Mouse (Mus musculus) heart, postnatal 25 days (tissue): ENCODE results near the gene Tsg101. TPM values are rescaled to one million over a fixed set of nuclear protein-coding genes. Genes with fewer than 3 reads are reported as not detected.
"Not testable (repeated sequence)": the region's sequence is repeated elsewhere in the genome, so short reads cannot be mapped to it uniquely, and the experiment has no call there.

Experiments used
- DNase-seq: peaks from one replicate; pipeline ENCODE4 v3.0.0; 2022; ENCODE audit warnings: low spot score
- intact Hi-C: fragments of 180-260 bp; cut with DNase I; formaldehyde crosslinking; loops from one replicate; pipeline ENCODE4 v1.15.1; 2025
- total RNA-seq, 2 experiments: library from RNA; stranded (reverse); gene quantifications; 2 replicates each; pipeline ENCODE4 v1.2.3; 2021

The Tsg101 gene
- total RNA-seq = 10 to 100 TPM; 62.1 to 64.8 TPM

DNA sequence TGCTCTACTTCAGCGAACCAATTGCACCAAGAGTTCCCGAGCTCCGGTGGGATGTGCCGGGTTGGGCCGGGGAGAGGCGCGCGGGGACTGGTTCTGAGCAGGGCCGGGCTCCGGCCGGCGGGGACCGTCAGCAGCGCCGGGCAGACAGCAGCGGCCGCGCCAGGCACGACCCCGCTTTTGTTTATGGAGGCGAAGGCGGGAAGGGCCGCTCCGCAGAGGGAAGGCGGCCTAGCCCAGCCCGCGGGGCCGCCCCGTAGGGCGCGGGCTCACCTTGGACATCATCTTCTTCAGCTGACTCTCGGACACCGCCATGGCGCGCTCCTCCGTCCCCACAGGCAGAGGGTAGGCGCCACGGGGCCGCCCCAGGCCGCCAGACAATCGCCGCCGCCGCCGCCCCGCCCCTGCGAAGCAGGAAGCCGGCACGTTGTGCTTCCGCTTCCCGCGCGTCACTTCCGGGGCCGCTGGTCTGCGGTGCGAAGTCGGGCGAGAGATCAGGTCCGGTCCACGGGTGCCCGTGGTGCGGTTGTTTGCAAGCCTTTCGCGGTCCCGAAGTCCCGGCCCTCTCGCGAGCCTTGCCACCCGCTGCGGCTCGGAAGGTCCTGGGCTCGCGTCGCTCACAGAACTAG is at the start of gene Tsg101:
Tsg101 (minus strand) TSS at position 419 of the 626 bp plus-strand sequence.
- DNase-seq = peak; percentile 88

DNA sequence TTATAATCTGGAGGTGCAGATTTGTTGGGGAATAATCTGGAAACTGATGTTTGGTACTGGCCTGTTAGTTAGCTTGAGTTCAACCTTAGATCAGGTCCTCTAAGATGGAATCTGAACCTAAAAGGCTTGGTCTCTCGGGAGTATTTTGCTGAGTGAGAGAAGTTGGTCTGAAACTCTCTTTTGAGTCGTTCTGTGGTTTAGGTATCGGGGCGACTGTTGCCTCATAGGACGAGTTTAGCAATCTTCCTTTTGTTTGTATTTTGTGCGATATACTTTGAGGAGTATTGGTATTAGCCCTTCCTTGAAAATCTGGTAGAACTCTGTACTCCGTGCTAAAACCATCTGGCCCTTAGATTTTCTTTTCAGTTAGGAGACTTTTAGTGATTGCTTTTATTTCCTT is 44.3 kb upstream of the Tsg101 start:
- DNase-seq = no peak
- intact Hi-C loops = no loop called here

More for the DNA sequence above, at the start of gene Tsg101:
- intact Hi-C loops = loop anchor here (1.0 to 5.0 kb wide), 3 partner anchors 35 to 123 kb away; partner anchors contain the start of genes Gtf2h1 and Hps5

DNA sequence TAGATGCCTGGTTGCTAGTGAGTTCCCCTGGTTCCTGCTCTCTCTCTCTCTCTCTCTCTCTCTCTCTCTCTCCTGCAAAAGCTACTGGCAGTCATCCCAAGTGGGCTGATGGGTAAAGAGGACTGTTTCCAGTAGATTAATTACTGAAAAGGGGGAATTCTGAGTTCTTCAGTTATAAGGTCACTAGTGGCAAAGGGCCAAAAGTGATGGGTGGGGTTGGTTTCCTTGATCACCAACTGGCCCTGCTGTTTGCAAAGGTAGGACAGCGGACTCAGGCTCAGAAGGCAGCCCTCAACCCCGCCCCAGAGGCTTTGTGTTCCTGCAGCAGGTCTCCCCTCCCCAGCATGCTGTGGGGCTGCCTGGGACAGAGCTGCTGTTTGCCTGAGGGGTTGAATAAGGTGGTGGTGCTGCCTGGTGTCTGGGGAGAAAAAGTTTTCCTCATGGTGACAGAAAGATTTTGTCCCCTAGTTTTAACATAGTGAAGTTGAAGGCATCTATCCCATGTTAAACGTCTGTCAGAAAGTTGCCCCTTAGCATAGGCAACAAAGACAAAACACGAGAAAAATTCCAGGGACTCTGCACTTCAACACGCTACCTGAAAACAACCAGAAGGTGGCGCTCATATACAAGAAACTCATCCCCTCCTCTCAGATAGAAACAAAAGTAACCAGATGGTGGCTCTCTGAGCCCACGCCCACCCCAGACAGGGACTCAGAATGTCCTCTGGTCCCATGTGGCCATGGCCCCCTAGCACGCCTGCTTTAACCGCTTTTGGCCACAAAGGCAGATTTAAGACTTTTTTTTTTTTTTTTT is 43.2 kb upstream of the Tsg101 start:
- peak; percentile 44 for DNase-seq
- intact Hi-C loops = loop anchor here (1.0 to 2.0 kb wide), 3 partner anchors 53 to 188 kb away; no protein-coding TSS in a partner anchor

DNA sequence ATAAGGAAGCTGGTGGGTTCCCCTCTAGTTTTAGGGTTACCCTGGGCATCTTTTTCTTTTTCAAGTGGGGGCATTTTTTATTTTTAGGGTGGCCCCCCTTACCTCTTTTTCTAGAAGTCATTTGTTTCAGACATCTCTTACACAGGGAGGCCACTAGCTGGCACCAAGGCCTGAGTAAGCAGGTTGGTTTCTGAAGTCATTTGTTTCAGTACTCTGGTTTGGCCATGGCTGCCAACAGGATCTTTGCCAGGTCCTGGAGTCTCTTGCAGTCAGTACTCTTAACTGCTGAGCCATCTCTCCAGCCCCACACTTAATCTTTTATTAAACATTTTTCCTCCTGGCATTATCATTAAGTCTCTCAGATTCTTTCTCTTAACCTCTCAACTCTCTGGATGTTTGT is 42.4 kb upstream of the Tsg101 start:
- no peak for DNase-seq

DNA sequence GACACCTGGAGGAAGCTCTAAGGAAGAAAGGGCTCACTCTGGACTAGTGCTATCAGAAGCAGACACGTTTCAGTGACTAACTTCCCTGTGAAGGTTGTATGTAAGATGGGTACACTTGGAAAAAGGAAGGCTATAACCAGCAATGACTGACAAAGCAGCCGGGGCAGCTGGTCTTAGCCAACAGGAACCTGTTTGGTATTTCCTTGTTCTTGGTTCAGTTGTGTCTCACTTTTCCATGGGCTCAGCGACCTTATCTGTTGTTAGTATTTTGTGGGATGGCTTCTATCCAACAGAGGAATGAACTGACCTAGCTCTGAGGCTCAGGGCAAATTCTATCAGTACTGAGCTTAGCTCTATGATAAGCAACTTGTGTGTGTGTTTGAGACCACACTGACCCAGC is 41.2 kb upstream of the Tsg101 start:
- no peak for DNase-seq
- intact Hi-C loops = no loop called here

More for the DNA sequence above, 42.4 kb upstream of the Tsg101 start:
- intact Hi-C loops = loop anchor here (2.0 kb wide), 1 partner anchor 189 kb away; no protein-coding TSS in a partner anchor

DNA sequence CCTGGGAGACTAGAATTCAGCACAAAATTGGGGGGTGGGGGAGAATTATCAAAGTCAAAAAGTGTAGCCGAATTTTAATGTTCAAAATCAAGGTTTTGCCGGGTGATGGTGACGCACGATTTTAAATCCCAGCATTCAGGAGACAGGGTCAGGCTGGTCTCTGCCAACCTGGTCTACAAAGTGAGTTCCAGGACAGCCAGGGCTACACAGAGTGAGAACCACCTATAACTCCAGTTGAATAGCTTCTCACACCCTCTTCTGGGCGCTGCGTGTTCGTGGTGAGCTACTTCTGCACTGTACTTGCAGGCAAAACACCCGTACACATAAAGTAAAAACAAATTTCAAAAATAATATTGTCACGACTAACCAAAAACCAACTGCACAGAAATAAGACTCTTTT is 39.1 kb upstream of the Tsg101 start:
- intact Hi-C loops = loop anchor here (5.0 kb wide), 1 partner anchor 117 kb away; the partner anchor contains the start of gene Ldha
- no peak for DNase-seq

DNA sequence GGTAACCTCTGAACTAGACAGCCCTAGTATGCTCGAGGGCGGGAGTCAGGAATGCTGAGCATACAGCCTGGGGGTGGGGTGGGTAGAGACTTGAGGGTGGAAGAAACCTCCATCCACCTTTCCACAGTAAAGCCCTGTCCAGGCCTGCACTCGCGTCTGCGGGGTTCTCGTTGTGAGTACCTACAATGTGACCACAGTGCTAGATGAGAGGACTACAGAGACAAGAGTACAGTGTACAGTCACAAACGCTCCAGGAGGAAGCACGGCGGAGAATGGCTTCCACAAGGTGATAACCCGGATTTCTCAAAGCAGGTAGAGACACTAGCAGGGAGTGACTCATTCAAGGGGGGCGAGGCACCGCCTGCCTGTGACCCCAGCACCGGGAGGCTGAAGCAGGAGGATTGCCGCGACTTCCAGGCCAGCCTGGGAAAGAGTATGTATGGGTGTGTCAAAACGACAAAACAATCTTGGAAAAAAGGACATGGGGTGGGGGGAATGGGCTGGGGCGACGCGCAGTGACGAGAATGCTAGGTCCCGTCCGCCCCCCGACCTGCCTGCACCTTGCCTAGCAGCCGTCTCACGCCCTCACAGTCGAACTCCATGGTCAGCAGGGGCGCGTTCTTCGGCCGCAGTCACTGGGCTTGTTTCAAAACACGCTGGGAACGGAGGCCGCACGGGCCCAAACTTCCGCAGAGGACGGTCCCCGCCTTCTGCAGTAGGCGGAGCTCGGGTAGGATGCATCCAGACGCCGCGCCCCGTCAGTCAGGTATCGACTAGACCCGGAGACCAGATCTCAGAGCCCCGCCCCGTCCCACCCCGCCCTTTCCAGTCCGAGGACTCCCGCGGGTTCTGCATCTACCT is 38.3 kb upstream of the Tsg101 start, which contains the start of gene Uevld:
Uevld (minus strand) TSS at position 697 of the 861 bp plus-strand sequence.
- peak; percentile 80 for DNase-seq

DNA sequence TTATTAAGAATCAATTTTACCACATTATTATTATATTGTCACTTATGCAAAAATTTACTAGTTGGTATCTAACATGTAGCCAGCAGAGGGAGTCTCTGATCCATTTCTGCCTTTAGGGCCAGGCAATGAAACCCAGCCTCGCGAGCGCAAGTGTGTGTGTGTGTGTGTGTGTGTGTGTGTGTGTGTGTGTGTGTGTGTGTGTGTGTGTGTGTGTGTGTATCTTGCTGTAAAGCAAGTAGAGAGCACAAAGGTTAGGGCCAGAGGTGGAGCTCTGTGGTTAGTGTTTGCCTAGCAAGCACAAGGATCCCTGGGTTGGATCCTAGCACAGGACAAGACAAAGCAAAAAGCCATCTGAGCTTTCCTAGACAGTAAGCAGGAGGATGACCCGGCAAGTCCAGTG is 16.1 kb upstream of the Tsg101 start:
- no peak for DNase-seq
- intact Hi-C loops = loop anchor here (5.0 kb wide), 1 partner anchor 216 kb away; no protein-coding TSS in a partner anchor

More for the DNA sequence above, 38.3 kb upstream of the Tsg101 start, which contains the start of gene Uevld:
- intact Hi-C loops = loop anchor here (5.0 kb wide), 1 partner anchor 116 kb away; the partner anchor contains the start of gene Ldha

DNA sequence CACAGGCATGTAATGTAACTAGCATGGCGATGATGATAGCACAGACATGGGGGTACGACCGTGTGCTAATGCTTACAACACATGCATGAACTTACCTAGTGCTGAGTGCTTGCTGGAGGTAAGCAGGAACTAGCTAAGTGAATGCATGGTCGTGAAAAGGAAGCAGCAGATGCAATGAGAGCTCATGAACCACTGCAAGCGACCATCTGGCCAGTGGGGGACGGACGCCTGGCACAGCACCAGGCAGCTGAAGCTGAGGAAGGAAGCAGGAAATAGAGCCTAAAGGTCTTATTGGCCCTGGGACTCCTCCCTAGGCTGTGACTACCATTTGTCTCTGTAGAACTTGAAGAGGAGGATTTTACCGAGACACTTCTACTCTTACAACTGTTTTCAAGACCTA is 15.0 kb upstream of the Tsg101 start:
- DNase-seq = no peak
- intact Hi-C loops = loop anchor here (5.0 kb wide), 1 partner anchor 218 kb away; no protein-coding TSS in a partner anchor

DNA sequence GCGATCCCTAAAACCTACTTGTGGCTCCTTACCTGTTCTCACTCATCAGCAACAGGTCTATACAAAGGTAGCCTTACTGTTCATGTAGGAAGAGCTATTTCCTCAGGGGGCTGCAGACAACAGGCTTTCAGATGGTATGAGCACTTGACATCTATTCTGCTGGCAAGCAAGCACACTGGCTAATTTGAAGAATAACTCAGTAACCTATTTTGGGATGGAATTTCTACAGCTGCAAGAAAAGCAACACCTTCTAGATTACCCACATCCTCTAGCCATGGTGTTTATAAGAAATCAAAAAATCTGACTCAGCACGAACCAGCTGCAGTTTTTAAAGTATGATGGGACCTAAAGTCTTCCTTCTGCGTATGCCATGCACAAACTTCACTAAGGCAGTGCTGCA is 11.6 kb upstream of the Tsg101 start:
- intact Hi-C loops = no loop called here
- DNase-seq = no peak

DNA sequence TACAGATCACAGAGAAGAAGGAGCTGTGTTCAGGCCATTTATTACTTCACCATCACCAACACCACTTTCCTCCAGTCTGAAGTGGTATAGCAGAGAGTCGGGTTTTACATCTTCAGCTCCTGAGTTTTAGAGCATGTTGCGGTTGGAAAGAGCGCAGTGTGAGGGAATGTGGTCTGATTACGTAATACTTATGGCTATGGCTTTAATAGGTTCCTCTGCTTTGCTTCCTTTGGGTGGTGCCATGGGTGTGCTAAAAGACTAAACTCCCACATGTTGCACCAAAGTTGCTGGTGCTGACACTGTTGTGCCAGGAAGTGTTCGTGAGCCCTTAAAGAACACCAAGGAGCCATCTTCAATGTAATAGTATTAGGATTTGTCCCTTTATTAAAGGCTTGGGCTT is 8.5 kb upstream of the Tsg101 start:
- no peak for DNase-seq
- intact Hi-C loops = no loop called here

DNA sequence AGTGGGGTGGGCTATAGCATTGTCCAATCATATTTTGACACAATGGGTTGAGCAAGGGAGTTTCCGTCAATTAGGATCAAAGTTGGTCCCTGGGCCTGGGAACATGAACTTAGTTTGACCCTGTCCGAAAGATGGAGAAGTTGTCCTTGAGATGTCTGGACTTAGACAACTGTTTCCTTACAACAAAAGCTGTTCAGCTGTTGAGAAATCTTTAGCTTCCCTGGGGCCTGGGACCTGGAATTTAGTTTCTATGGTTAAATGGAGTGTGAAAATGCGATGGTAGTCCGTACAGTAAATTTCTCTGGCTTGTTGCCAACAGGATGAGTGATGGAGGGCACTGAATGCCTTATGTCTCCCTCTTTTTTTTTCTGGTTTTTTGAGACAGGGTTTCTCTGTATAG is 2.3 kb upstream of the Tsg101 start:
- DNase-seq = no peak

DNA sequence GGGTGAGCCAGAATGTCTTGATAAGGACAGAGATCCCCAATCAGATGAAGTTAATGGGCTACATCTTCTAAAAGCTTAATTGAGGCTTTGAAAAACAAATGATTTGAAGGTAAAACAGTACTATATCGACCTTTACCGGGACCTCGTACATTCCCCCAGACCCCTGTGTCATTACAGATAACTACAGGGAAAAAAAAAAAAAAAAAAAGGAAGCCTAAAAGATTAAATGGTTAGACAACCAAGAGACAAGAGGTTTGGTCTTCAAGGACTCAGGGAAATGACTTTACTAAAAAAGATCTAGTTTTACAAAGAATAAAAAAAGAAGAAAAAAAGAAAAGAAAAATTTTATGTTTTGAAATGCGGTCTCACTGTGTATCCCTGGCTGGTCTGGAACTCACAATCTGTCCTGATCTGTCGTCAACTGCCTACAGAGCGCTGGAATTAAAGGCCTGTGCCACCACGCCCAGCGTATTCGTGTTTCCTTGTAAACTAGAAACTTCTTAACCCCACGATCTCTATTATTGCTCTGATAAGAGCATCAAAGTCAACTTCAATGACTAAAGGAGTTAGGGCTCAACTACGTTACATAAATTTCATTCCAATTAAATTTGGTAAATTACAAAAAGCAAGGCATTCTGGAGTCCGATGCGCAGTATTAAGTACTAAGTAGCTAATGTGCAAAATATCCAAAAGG is 944 bp downstream of the Tsg101 start:
- intact Hi-C loops = loop anchor here (5.0 kb wide), 1 partner anchor 67 kb away; no protein-coding TSS in a partner anchor
- no peak for DNase-seq

More for the DNA sequence above, 2.3 kb upstream of the Tsg101 start:
- intact Hi-C loops = no loop called here

DNA sequence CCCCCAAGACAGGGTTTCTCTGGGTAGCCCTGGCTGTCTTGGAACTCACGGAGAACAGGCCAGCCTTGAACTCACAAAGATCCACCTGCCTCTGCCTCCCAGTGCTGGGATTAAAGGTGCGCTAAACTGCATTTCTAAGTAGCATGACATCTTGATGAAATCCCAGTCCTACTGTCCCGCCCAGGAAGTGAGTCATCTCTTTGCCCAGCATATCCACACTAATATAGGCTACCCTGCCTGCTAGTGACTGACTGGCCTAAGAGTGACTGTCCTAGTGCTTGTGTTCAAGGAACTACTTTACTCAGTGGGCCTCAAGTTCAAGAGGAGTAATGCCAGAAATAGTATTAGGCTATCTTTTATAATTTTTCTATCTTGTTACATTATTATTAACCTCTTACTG is 3.4 kb downstream of the Tsg101 start:
- intact Hi-C loops = loop anchor here (5.0 kb wide), 1 partner anchor 64 kb away; no protein-coding TSS in a partner anchor
- no peak for DNase-seq

DNA sequence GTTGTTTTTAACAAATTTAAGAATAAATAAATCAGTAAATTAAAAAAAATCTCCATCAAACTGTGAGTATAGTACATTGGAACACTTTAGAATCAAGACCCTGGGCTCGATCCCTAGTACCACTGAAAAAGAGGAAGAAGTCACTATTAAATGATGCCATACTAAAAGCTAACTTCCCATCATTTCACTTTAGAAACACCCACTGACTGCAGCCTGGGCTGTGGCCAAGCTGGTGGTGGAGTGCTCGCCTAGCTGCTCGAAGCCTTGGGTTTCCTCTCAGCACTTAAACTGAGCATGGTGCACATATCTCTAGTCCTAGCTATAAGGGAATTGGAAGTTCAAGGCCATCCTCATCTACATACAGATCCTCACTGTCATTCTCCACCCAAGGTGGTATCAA is 8.5 kb downstream of the Tsg101 start:
- DNase-seq = no peak
- intact Hi-C loops = no loop called here

DNA sequence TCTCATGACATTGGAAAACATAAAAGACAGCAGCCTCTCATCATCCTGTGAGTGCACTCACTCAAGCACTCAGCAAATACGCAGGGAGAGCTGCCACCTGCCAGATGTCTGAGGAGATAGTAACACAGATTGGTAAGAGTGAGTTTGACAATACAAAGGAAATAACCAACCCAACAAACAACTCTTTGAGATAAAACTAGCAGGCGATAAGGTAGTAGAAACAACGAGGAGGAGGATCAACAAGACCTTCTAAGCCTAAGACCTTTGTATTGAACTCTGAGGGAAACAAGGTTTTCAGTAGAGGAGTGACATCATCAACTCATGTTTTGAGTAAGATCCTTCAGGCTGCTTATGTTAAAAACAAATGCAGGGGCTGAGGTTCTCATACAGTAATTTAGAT is 20.4 kb downstream of the Tsg101 start:
- intact Hi-C loops = no loop called here
- DNase-seq = no peak

DNA sequence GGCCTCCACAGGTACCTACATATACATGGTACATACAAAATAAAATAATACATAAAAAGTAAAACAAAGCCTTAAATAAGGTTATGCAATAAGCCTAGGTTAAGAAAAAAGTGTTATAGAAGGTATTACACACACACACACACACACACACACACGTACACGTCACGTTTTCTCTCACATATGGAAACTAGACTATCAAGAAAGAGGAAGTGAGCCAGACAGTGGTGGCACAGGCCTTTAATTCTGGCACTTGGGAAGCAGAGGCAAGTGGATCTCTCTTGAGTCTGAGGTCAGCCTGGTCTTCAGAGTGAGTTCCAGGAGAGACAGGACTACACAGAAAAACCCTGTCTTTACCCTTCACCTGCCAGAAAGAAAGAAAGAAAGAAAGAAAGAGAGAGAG is 24.3 kb downstream of the Tsg101 start:
- intact Hi-C loops = no loop called here
- no peak for DNase-seq

DNA sequence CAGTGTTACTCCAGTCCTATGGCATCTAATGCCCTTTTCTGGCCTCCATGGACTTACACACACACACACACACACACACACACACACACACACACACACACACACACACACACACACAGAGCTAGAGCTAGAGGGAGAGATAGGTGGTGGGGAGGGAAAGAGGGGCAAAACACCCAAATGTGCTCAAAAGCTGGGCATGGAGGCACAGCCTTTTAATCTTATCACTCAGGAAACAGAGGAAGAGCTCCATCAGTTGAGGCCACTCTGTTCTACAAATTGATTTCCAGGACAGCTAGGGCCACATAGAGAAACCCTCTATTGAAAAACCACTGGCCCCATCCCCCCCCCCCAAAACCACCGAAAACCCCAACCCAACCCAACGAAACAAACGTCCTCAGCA is 36.5 kb downstream of the Tsg101 start:
- intact Hi-C loops = no loop called here

DNA sequence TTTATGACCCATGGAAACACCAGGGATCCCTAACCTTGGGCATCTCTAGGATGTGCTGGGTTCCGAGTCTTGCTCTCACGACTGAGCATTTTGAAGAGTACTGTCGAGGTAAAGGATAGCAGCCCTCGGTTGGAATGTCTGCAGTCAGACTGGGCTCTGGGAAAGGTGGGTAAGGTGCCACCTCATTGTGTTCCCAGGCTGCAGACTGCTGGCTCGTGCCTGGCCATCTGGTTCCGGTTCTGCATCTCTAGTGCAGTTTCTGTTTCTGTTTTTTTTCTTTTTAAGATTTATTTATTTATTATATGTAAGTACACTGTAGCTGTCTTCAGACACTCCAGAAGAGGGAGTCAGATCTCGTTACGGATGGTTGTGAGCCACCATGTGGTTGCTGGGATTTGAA is 37.8 kb downstream of the Tsg101 start:
- DNase-seq, intact Hi-C loops: not testable (repeated sequence)

More for the DNA sequence above, 36.5 kb downstream of the Tsg101 start:
- DNase-seq = no peak
